Mouse (Mus musculus) cerebellum, adult 2 months (tissue): ENCODE results near the gene Cks2.

Experiments used
- CTCF ChIP-seq: fragments of 200-500 bp; IDR thresholded peaks from 2 replicates; pipeline ENCODE4 v1.5.1; 2011; ENCODE audit warnings: low read depth, mild to moderate bottlenecking, control low read depth, low read length, moderate library complexity, borderline replicate concordance; ENCODE audit not compliant: insufficient read depth
- POLR2A ChIP-seq: fragments of 200-500 bp; IDR thresholded peaks from 2 replicates; pipeline ENCODE4 v1.6.1; 2011; ENCODE audit warnings: low read length, control low read depth, borderline replicate concordance; ENCODE audit not compliant: insufficient read depth

GRCm38 (mm10) chr13:51663561-51663960, 18.5 kb downstream of the Cks2 start:
- TF ChIP-seq CTCF (no peak), POLR2A (no peak)
